Mouse (Mus musculus) CH12.LX (cell line): ENCODE measurements around the gene Ccl21b. TPM values are rescaled to one million over a fixed set of nuclear protein-coding genes. Genes with fewer than 3 reads are reported as not detected.
"Not testable (repeated sequence)": the region's sequence is repeated elsewhere in the genome, so short reads cannot be mapped to it uniquely, and the experiment has no call there.

Source experiments
- DNase-seq: peaks from one replicate; pipeline ENCODE4 v3.0.0-alpha.2; 2013; ENCODE audit errors: extremely low read depth
- H3K27ac ChIP-seq: 2 replicates; pipeline ENCODE4 v1.5.1; 2012; ENCODE audit warnings: low read depth, mild to moderate bottlenecking, control low read depth, moderate library complexity; ENCODE audit not compliant: insufficient read depth
- H3K27me3 ChIP-seq: replicated peaks from 2 replicates; pipeline ENCODE3; 2012; ENCODE audit warnings: inconsistent platforms
- H3K36me3 ChIP-seq, 2 experiments: replicated peaks in 1 of 2; 2 replicates each; pipeline versions ENCODE3 to v1.6.1; 2012; ENCODE audit warnings: inconsistent platforms in 1 of 2, low read length in 1 of 2, mild to moderate bottlenecking in 1 of 2, mixed read lengths in 1 of 2, moderate library complexity in 1 of 2; ENCODE audit not compliant: control insufficient read depth in 1 of 2, insufficient read depth in 1 of 2
- H3K4me1 ChIP-seq, 2 experiments: 2 replicates each; pipeline ENCODE4 v1.6.1; 2012; ENCODE audit warnings: inconsistent platforms in 1 of 2, moderate library complexity in 1 of 2; ENCODE audit not compliant: insufficient read depth in 2 of 2, control insufficient read depth in 1 of 2
- H3K4me2 ChIP-seq: 2 replicates; pipeline ENCODE4 v1.6.1; 2012; ENCODE audit warnings: low read depth, mild to moderate bottlenecking, control low read depth; ENCODE audit not compliant: poor library complexity, insufficient read depth, severe bottlenecking
- H3K4me3 ChIP-seq, 3 experiments: fragments of 150-350 bp in 1 of 3; sonication (generic) in 1 of 3; replicated peaks in 1 of 3; 2 replicates each; pipeline versions ENCODE3 to v1.5.1; 2011 to 2012; ENCODE audit warnings: low read depth in 2 of 3, low read length in 2 of 3, mild to moderate bottlenecking in 2 of 3, moderate library complexity in 2 of 3, control low read depth in 1 of 3, improper control_type of control experiment in 1 of 3, inconsistent platforms in 1 of 3, mixed read lengths in 1 of 3; ENCODE audit not compliant: poor library complexity in 1 of 3
- H3K79me2 ChIP-seq: replicated peaks from 2 replicates; pipeline ENCODE4 v1.6.1; 2012; ENCODE audit warnings: mild to moderate bottlenecking, moderate library complexity; ENCODE audit not compliant: control insufficient read depth, poor library complexity, insufficient read depth, severe bottlenecking; ENCODE audit errors: extremely low read depth
- H3K9ac ChIP-seq: 2 replicates; pipeline ENCODE4 v1.6.1; 2012; ENCODE audit warnings: low read depth, mild to moderate bottlenecking, control low read depth, moderate library complexity; ENCODE audit not compliant: insufficient read depth
- H3K9me3 ChIP-seq: replicated peaks from 2 replicates; pipeline ENCODE3; 2012; ENCODE audit warnings: low read length, inconsistent platforms, mixed read lengths
- dilution Hi-C: fragments of 300-500 bp; cut with MboI; formaldehyde crosslinking; loops from 2 replicates; pipeline ENCODE4 v1.14.3; 2020; ENCODE audit warnings: low sequenced_read_pairs; ENCODE audit not compliant: extremely low pct_unique_long_range_greater_than_20kb, extremely low pct_ligation_motif_present
- in situ Hi-C: fragments of 300-500 bp; cut with MboI; formaldehyde crosslinking; loops from 3 replicates; pipeline ENCODE4 v1.14.3; 2019; ENCODE audit warnings: low sequenced_read_pairs, low pct_ligation_motif_present, low pct_unique_long_range_greater_than_20kb, mixed read lengths
- polyA plus RNA-seq: library from polyadenylated mRNA; unstranded; fragments of >175 nt; gene quantifications from 2 replicates; pipeline ENCODE4 v1.2.1, GENCODE M21; 2012; ENCODE audit warnings: low read depth; ENCODE audit not compliant: insufficient read length
- total RNA-seq, 2 experiments: library from RNA; depleted of rRNA; stranded (reverse); fragments of 300-350 nt in 1 of 2; fragments of >200 nt in 1 of 2; gene quantifications; 2 replicates each; pipeline ENCODE4 v1.2.3; 2012 to 2014

The Ccl21b gene
- not detected in 2 replicates for total RNA-seq (2012; rRNA removed)
- total RNA-seq (2014; rRNA removed): not detected in 2 replicates
- not detected in 2 replicates for polyA plus RNA-seq

DNA sequence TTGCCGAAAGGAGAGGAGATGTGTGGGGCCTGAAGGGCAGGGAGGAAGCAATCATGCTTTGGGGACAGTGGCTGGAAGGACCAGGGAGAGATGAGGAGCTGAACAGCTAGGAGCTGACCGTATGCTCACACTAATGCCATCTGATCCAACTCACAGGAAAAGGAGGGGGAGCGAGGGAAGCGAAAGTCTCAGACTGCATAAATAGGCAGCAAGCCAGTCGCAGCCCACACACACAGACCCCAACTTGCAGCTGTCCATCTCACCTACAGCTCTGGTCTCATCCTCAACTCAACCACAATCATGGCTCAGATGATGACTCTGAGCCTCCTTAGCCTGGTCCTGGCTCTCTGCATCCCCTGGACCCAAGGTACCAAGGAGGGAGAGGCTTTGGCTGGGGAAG lies at the start of gene Ccl21b:
Gene Ccl21b (plus strand): TSS at position 301 of the 400 bp plus-strand sequence.
- H3K9me3 ChIP-seq, DNase-seq, H3K4me2 ChIP-seq, H3K4me3 ChIP-seq, dilution Hi-C loops, H3K4me1 ChIP-seq, H3K36me3 ChIP-seq, H3K27me3 ChIP-seq, H3K9ac ChIP-seq, in situ Hi-C loops, H3K79me2 ChIP-seq, H3K27ac ChIP-seq: not testable (repeated sequence)

DNA sequence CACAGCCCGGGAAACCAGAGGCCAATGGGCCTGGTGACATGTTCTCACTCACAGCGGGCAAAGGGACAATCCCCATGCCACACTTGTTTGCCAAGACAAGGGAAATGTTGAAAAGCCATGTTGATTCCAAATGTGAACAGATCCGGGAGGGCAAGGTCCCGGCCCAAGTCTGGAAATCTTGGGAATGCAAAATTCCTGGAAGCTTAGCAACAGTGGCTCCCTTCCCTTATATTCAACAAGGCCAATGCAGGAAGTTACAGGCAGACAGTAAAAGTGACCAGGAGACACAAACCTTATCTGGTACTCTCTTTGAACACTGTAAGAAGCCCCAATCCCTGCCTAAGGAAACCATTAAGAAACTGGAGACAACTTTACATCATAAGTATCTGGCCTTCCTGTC lies 15.2 kb upstream of the Ccl21b start, which contains the start of gene Gm10600:
Gene Gm10600 (plus strand): TSS at position 301 of the 400 bp plus-strand sequence.
- H3K79me2 ChIP-seq, H3K4me3 ChIP-seq, DNase-seq, H3K9ac ChIP-seq, H3K27ac ChIP-seq, in situ Hi-C loops, dilution Hi-C loops, H3K27me3 ChIP-seq, H3K4me2 ChIP-seq, H3K36me3 ChIP-seq, H3K9me3 ChIP-seq, H3K4me1 ChIP-seq: not testable (repeated sequence)

DNA sequence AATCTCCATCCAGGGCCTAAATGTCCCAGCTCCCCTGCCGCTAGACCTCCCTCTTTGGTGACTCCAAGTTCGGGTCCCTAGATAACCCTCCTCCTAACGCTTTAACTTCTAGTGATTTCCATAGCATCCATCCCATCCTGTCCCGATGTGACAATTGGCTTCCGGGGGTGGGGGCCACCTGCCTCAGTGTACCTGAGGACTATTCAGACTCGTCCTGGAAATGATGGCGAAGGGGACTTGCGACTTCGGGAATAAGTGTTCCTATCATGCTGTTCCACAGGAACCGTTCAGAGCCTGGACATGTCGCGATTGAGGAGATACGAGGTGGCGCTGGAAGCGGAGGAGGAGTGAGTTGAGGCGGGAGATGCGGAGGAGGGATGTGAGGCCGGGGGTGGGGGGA lies 38.4 kb downstream of the Ccl21b start, which contains the start of gene Gm21953:
Gene Gm21953 (plus strand): TSS at position 301 of the 400 bp plus-strand sequence.
- H3K4me3 ChIP-seq, DNase-seq, dilution Hi-C loops, H3K36me3 ChIP-seq, H3K27ac ChIP-seq, H3K9ac ChIP-seq, H3K4me1 ChIP-seq, H3K9me3 ChIP-seq, H3K4me2 ChIP-seq, H3K27me3 ChIP-seq, in situ Hi-C loops, H3K79me2 ChIP-seq: not testable (repeated sequence)

Other genes with a start within 250 kb of the Ccl21b start
- not detected in 2 replicates for gene Gm21093, start 221.0 kb upstream of the Ccl21b start, total RNA-seq (2012; rRNA removed)
- not detected in 2 replicates for gene Gm21093, start 221.0 kb upstream of the Ccl21b start, total RNA-seq (2014; rRNA removed)
- gene Gm21093, start 221.0 kb upstream of the Ccl21b start, polyA plus RNA-seq: not detected in 2 replicates
- not detected in 2 replicates for gene Gm3893, start 164.6 kb upstream of the Ccl21b start, total RNA-seq (2012; rRNA removed)
- gene Gm3893, start 164.6 kb upstream of the Ccl21b start, total RNA-seq (2014; rRNA removed): not detected in 2 replicates
- not detected in 2 replicates for gene Gm3893, start 164.6 kb upstream of the Ccl21b start, polyA plus RNA-seq
- gene Gm13304, start 140.9 kb upstream of the Ccl21b start, total RNA-seq (2012; rRNA removed): not detected in 2 replicates
- not detected in 2 replicates for gene Gm13304, start 140.9 kb upstream of the Ccl21b start, total RNA-seq (2014; rRNA removed)
- gene Gm13304, start 140.9 kb upstream of the Ccl21b start, polyA plus RNA-seq: not detected in 2 replicates
- not detected in 2 replicates for gene Gm13306, start 102.3 kb upstream of the Ccl21b start, total RNA-seq (2012; rRNA removed)
- not detected in 2 replicates for gene Gm13306, start 102.3 kb upstream of the Ccl21b start, total RNA-seq (2014; rRNA removed)
- gene Gm13306, start 102.3 kb upstream of the Ccl21b start, polyA plus RNA-seq: not detected in 2 replicates
- gene Gm13305, start 87.2 kb upstream of the Ccl21b start, total RNA-seq (2012; rRNA removed): not detected in 2 replicates
- not detected in 2 replicates for gene Gm13305, start 87.2 kb upstream of the Ccl21b start, total RNA-seq (2014; rRNA removed)
- gene Gm13305, start 87.2 kb upstream of the Ccl21b start, polyA plus RNA-seq: not detected in 2 replicates
- not detected in 2 replicates for gene Gm10600, start 15.1 kb upstream of the Ccl21b start, total RNA-seq (2012; rRNA removed)
- not detected in 2 replicates for gene Gm10600, start 15.1 kb upstream of the Ccl21b start, total RNA-seq (2014; rRNA removed)
- not detected in 2 replicates for gene Gm10600, start 15.1 kb upstream of the Ccl21b start, polyA plus RNA-seq
- not detected in 2 replicates for gene Gm21953, start 38.5 kb downstream of the Ccl21b start, total RNA-seq (2012; rRNA removed)
- gene Gm21953, start 38.5 kb downstream of the Ccl21b start, total RNA-seq (2014; rRNA removed): not detected in 2 replicates
- not detected in 2 replicates for gene Gm21953, start 38.5 kb downstream of the Ccl21b start, polyA plus RNA-seq
- gene Fam205a3, start 62.6 kb downstream of the Ccl21b start, total RNA-seq (2012; rRNA removed): not detected in 2 replicates
- not detected in 2 replicates for gene Fam205a3, start 62.6 kb downstream of the Ccl21b start, total RNA-seq (2014; rRNA removed)
- not detected in 2 replicates for gene Fam205a3, start 62.6 kb downstream of the Ccl21b start, polyA plus RNA-seq
- gene Gm21586, start 183.6 kb downstream of the Ccl21b start, total RNA-seq (2012; rRNA removed): not detected in 2 replicates
- not detected in 2 replicates for gene Gm21586, start 183.6 kb downstream of the Ccl21b start, total RNA-seq (2014; rRNA removed)
- not detected in 2 replicates for gene Gm21586, start 183.6 kb downstream of the Ccl21b start, polyA plus RNA-seq
- gene Gm2163, start 211.0 kb downstream of the Ccl21b start, total RNA-seq (2012; rRNA removed): not detected in 2 replicates
- not detected in 2 replicates for gene Gm2163, start 211.0 kb downstream of the Ccl21b start, total RNA-seq (2014; rRNA removed)
- not detected in 2 replicates for gene Gm2163, start 211.0 kb downstream of the Ccl21b start, polyA plus RNA-seq